Mouse (Mus musculus) G1E (cell line): ENCODE measurements around the gene Sema3a.

Source experiments
- CTCF ChIP-seq: IDR thresholded peaks from 2 replicates; pipeline ENCODE4 v1.5.1; 2012; ENCODE audit warnings: low read depth, low read length, inconsistent platforms, mixed read lengths
- GATA1 ChIP-seq: IDR thresholded peaks from 2 replicates; pipeline ENCODE4 v1.6.1; 2012; ENCODE audit warnings: borderline replicate concordance, low read length, inconsistent platforms, mixed read lengths
- TAL1 ChIP-seq: conservative IDR thresholded peaks from 2 replicates; pipeline ENCODE4 v1.6.1; 2012; ENCODE audit warnings: low read depth, low read length, inconsistent platforms, mixed read lengths

DNA sequence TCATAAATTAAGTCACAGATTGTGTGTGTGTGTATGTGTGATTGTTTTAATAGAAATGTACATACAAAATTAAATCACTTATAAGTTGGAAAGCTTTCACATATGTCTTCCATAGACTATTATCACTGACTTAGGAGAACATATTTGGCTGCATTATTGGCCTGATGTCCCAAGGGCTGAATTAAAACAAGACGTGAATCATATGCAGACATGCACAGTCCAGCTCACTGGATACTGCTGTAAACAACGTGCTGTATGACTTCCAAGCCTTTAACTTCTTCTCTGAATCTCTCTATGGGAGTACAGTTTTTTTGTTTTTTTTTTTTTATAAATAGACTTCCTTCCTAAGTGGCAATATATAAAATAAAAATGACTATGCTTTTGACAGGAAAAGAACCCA lies 15.7 kb upstream of the Sema3a start:
- TF ChIP-seq TAL1 (no peak), CTCF (no peak), GATA1 (no peak)
